In the genomic region with DNA sequence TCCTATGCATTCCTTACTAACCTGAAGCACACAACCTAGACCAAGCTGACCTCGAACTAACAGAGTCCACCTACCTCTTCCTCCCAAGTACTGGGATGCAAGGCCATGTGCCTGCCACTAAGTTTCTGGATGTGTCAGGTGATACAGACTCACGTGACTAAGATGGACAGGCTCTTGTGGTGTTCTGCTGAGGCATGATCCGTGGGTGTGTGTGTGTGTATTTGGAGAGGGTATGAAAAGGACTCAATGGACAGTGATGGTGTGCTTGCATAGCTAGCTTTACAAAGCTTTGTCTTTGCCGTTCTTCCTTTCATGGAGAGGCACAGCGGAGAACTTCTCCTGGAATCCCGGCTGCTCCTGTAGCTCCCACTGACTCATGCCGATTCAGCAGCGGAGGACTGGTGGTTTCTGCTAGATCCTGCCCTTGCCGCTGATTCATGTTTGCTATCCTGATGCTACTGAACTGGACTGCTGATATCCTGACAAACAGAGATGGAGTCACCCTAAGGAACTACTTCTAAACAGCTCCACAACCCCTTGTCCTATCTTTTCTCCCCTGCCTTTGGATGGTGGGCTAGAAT, we compare ENCODE assay signal across 22 mouse cellular contexts. TPM values are rescaled to one million over a fixed set of nuclear protein-coding genes. Genes with fewer than 3 reads are reported as not detected.
DNase-seq lines count a peak whose midpoint lies in the region; ATAC-seq and TF ChIP-seq lines count a peak whose summit lies in the region.
"Had no signal": no experiment of that assay in that cellular context is flagged by ENCODE, and none has a peak within 500 bp of the region (broad histone marks: within the 10 kb centered on the region; RNA-seq: fewer than 3 reads in every experiment).

No protein-coding gene starts in this region.

- no peak overlapping the region for H3ac ChIP-seq in myocyte (ENCODE audit: control insufficient read depth, insufficient read length)

- H3K9me3 ChIP-seq in megakaryocyte, embryonic 14.5 days: no peaks in the 10 kb centered on the region
- H3K9me3 ChIP-seq: embryonic facial prominence, embryonic 12.5 days; heart, embryonic 13.5 days; hindbrain, embryonic 10.5 days; neural tube, embryonic 13.5 days had no signal

- peaks cover 11% of the 10 kb centered on the region for H3K27me3 ChIP-seq in megakaryocyte, embryonic 14.5 days (replicated peaks)
- no peaks in the 10 kb centered on the region for H3K27me3 ChIP-seq in myocyte (ENCODE audit: control insufficient read depth, insufficient read depth, insufficient read length)
- H3K27me3 ChIP-seq: embryonic facial prominence, embryonic 12.5 days; heart, embryonic 13.5 days; neural tube, embryonic 13.5 days had no signal

- intact Hi-C loops in heart, postnatal 10 days (cut with DNase I): no loop called here
- intact Hi-C loops in heart, postnatal 36 days (cut with DNase I): no loop called here

- peak overlapping the region; percentile 64 for H3K4me3 ChIP-seq in megakaryocyte, embryonic 14.5 days (replicated peaks)
- no peak overlapping the region for H3K4me3 ChIP-seq in myocyte
- H3K4me3 ChIP-seq: embryonic facial prominence, embryonic 12.5 days; heart, embryonic 13.5 days; hindbrain, embryonic 10.5 days; neural tube, embryonic 13.5 days had no signal

- no peak for TF ChIP-seq POLR2A in myocyte (IDR thresholded peaks at IDR 0.05; ENCODE audit: insufficient read length, low read depth)

- no peak for ATAC-seq in megakaryocyte, adult 5-6 weeks (ENCODE audit: poor library complexity, severe bottlenecking)
- ATAC-seq: forebrain, embryonic 16.5 days had no signal

- H3K4me1 ChIP-seq in megakaryocyte, embryonic 14.5 days: peaks cover 66% of the 10 kb centered on the region

- no peaks in the 10 kb centered on the region for H3K79me2 ChIP-seq in myocyte (ENCODE audit: control insufficient read depth, insufficient read depth)

- peak overlapping the region; percentile 52 for H3K4me2 ChIP-seq in myocyte (ENCODE audit: low read depth)
- H3K4me2 ChIP-seq: embryonic facial prominence, embryonic 12.5 days; heart, embryonic 13.5 days; liver, embryonic 11.5 days; midbrain, embryonic 11.5 days; neural tube, embryonic 13.5 days had no signal

- H3K36me3 ChIP-seq in megakaryocyte, embryonic 14.5 days (replicated peaks; ENCODE audit: low read length): no peaks in the 10 kb centered on the region
- H3K36me3 ChIP-seq in myocyte (ENCODE audit: control insufficient read depth, insufficient read depth): no peaks in the 10 kb centered on the region
- H3K36me3 ChIP-seq: embryonic facial prominence, embryonic 12.5 days; heart, embryonic 13.5 days; hindbrain, embryonic 10.5 days; neural tube, embryonic 13.5 days had no signal

- DNase-seq in adrenal gland, adult 2 months: peak; percentile 59
- no peak for DNase-seq in adrenal gland, postnatal 25 days
- no peak for DNase-seq in heart, postnatal 10 days
- no peak for DNase-seq in heart, postnatal 36 days
- no peak for DNase-seq in ovary, postnatal 14 days (ENCODE audit: low spot score)
- DNase-seq: cerebellum, adult 2 months; left cerebral cortex, postnatal 4 days; lung, postnatal 14 days; right cerebral cortex, postnatal 25 days had no signal

TF ChIP-seq in myocyte, 11 proteins besides CTCF, POLR2A, EP300 and RAD21:
- peak in 1 of 3 experiments; percentile 34 for TF ChIP-seq MYOD1 (IDR thresholded peaks at IDR 0.05; ENCODE audit: control insufficient read depth in 1 of 3, insufficient read length in 2 of 3, low read depth in 2 of 3)
- TF ChIP-seq E2F4 (IDR thresholded peaks at IDR 0.05; ENCODE audit: insufficient read depth): no peak
- peak; percentile 74 for TF ChIP-seq USF1 (IDR thresholded peaks at IDR 0.05; ENCODE audit: low read depth)

RNA-seq across cellular contexts. Expression of a gene that starts 16.7 kb away (rescaled TPM):
- total RNA-seq in adrenal gland, adult 2 months (2021): 100 to 1,000 TPM; 103 to 116 TPM
- polyA plus RNA-seq in adrenal gland, adult 2 months (2012; rRNA removed): 400 and 531 TPM in 2 replicates
- total RNA-seq in adrenal gland, postnatal 25 days (2021): 102 and 151 TPM in 2 replicates
- polyA plus RNA-seq in megakaryocyte, embryonic 14.5 days (2012; ENCODE audit: insufficient read depth, low replicate concordance): 47.3 and 132 TPM in 2 replicates
- total RNA-seq in megakaryocyte, adult 5-6 weeks (2015): 9.3 and 14.7 TPM in 2 replicates
- 12.8 and 17.2 TPM in 2 replicates for total RNA-seq in megakaryocyte, adult 5-6 weeks (2017)
- 43.8 TPM for polyA plus RNA-seq in myocyte (2012; fragmentation: generic; extraction: Trizol)
- total RNA-seq in heart, postnatal 10 days (2021): 10 to 100 TPM; 24.8 to 25.0 TPM
- total RNA-seq in heart, postnatal 36 days (2021): 10 to 100 TPM; 13.4 to 15.0 TPM

RNA-seq across cellular contexts. Expression of a gene that starts 22.1 kb away (rescaled TPM):
- 1 to 10 TPM; 1.5 to 1.7 TPM for total RNA-seq in adrenal gland, adult 2 months (2021)
- 2.1 and 2.5 TPM in 2 replicates for polyA plus RNA-seq in adrenal gland, adult 2 months (2012; rRNA removed)
- 1.0 and 3.5 TPM in 2 replicates for total RNA-seq in adrenal gland, postnatal 25 days (2021)
- polyA plus RNA-seq in megakaryocyte, embryonic 14.5 days (2012; ENCODE audit: insufficient read depth, low replicate concordance): not detected in 2 replicates
- total RNA-seq in megakaryocyte, adult 5-6 weeks (2015): not detected in 2 replicates
- not detected in 2 replicates for total RNA-seq in megakaryocyte, adult 5-6 weeks (2017)
- polyA plus RNA-seq in myocyte (2012; fragmentation: generic; extraction: Trizol): 0.05 TPM
- total RNA-seq in heart, postnatal 10 days (2021): 1 to 10 TPM; 2.4 to 3.1 TPM
- 1 to 10 TPM in 1 of 2 experiments, under 1 TPM in 1; 0.80 to 1.2 TPM for total RNA-seq in heart, postnatal 36 days (2021)
- total RNA-seq: granulocyte monocyte progenitor cell, adult 5-6 weeks; layer of hippocampus, adult 18-20 months; monocyte, adult 5-6 weeks had no signal
- polyA plus RNA-seq: forebrain, embryonic 16.5 days; midbrain, embryonic 11.5 days had no signal

RNA-seq across cellular contexts. Expression of a gene that starts 24.0 kb away (rescaled TPM):
- 100 to 1,000 TPM; 107 to 146 TPM for total RNA-seq in adrenal gland, adult 2 months (2021)
- 163 and 185 TPM in 2 replicates for polyA plus RNA-seq in adrenal gland, adult 2 months (2012; rRNA removed)
- total RNA-seq in adrenal gland, postnatal 25 days (2021): 96.3 and 104 TPM in 2 replicates
- 217 and 285 TPM in 2 replicates for polyA plus RNA-seq in megakaryocyte, embryonic 14.5 days (2012; ENCODE audit: insufficient read depth, low replicate concordance)
- total RNA-seq in megakaryocyte, adult 5-6 weeks (2015): 34.3 and 35.6 TPM in 2 replicates
- 25.4 and 41.7 TPM in 2 replicates for total RNA-seq in megakaryocyte, adult 5-6 weeks (2017)
- polyA plus RNA-seq in myocyte (2012; fragmentation: generic; extraction: Trizol): 218 TPM
- 100 to 1,000 TPM; 227 to 233 TPM for total RNA-seq in heart, postnatal 10 days (2021)
- total RNA-seq in heart, postnatal 36 days (2021): 100 to 1,000 TPM; 222 to 245 TPM

RNA-seq across cellular contexts. Expression of a gene that starts 41.0 kb away (rescaled TPM):
- total RNA-seq in adrenal gland, adult 2 months (2021): 10 to 100 TPM; 21.4 to 27.2 TPM
- 23.2 and 27.2 TPM in 2 replicates for polyA plus RNA-seq in adrenal gland, adult 2 months (2012; rRNA removed)
- total RNA-seq in adrenal gland, postnatal 25 days (2021): 22.6 and 22.8 TPM in 2 replicates
- 12.1 and 61.1 TPM in 2 replicates for polyA plus RNA-seq in megakaryocyte, embryonic 14.5 days (2012; ENCODE audit: insufficient read depth, low replicate concordance)
- 14.1 and 15.1 TPM in 2 replicates for total RNA-seq in megakaryocyte, adult 5-6 weeks (2015)
- total RNA-seq in megakaryocyte, adult 5-6 weeks (2017): 9.1 and 10.8 TPM in 2 replicates
- polyA plus RNA-seq in myocyte (2012; fragmentation: generic; extraction: Trizol): 15.6 TPM
- total RNA-seq in heart, postnatal 10 days (2021): 10 to 100 TPM; 13.6 to 16.5 TPM
- 10 to 100 TPM in 1 of 2 experiments, 1 to 10 TPM in 1; 8.6 to 12.2 TPM for total RNA-seq in heart, postnatal 36 days (2021)

RNA-seq across cellular contexts. Expression of a gene that starts 41.1 kb away (rescaled TPM):
- total RNA-seq in adrenal gland, adult 2 months (2021): 10 to 100 TPM; 56.9 to 65.8 TPM
- polyA plus RNA-seq in adrenal gland, adult 2 months (2012; rRNA removed): 136 and 157 TPM in 2 replicates
- 67.5 and 75.4 TPM in 2 replicates for total RNA-seq in adrenal gland, postnatal 25 days (2021)
- 227 and 338 TPM in 2 replicates for polyA plus RNA-seq in megakaryocyte, embryonic 14.5 days (2012; ENCODE audit: insufficient read depth, low replicate concordance)
- 79.7 and 83.0 TPM in 2 replicates for total RNA-seq in megakaryocyte, adult 5-6 weeks (2015)
- total RNA-seq in megakaryocyte, adult 5-6 weeks (2017): 18.3 and 30.5 TPM in 2 replicates
- polyA plus RNA-seq in myocyte (2012; fragmentation: generic; extraction: Trizol): 237 TPM
- 10 to 100 TPM; 70.5 to 72.7 TPM for total RNA-seq in heart, postnatal 10 days (2021)
- total RNA-seq in heart, postnatal 36 days (2021): 10 to 100 TPM; 43.1 to 43.7 TPM
